Mouse (Mus musculus) thymus, adult 2 months (tissue): ENCODE data around the gene Wnt4.

Experiments
- CTCF ChIP-seq: fragments of 200-500 bp; IDR thresholded peaks from 2 replicates; pipeline ENCODE4 v1.5.1; 2012; ENCODE audit warnings: mild to moderate bottlenecking, control low read depth, low read length, moderate library complexity, borderline replicate concordance; ENCODE audit not compliant: control insufficient read depth, poor library complexity, insufficient read depth; ENCODE audit errors: extremely low read depth
- POLR2A ChIP-seq: fragments of 200-500 bp; IDR thresholded peaks from 2 replicates; pipeline ENCODE4 v1.6.1; 2012; ENCODE audit warnings: mild to moderate bottlenecking, low read length, control low read depth, moderate library complexity; ENCODE audit not compliant: control insufficient read depth, poor library complexity, insufficient read depth; ENCODE audit errors: extremely low read depth

GRCm38 (mm10) chr4:137342816-137343215 lies 65.5 kb downstream of the Wnt4 start:
- TF ChIP-seq CTCF (no peak), POLR2A (no peak)
